Mouse (Mus musculus) megakaryocyte, embryonic 14.5 days (primary cell): ENCODE data around the gene Ahdc1. TPM values are rescaled to one million over a fixed set of nuclear protein-coding genes. Genes with fewer than 3 reads are reported as not detected.
A peak's percentile ranks its signal among the peaks of the same experiment; 100 is the strongest.

Source experiments
- H3K27me3 ChIP-seq: replicated peaks from 2 replicates; pipeline ENCODE3; 2012; ENCODE audit warnings: inconsistent platforms
- H3K36me3 ChIP-seq: replicated peaks from 2 replicates; pipeline ENCODE3; 2012; ENCODE audit warnings: low read length, inconsistent platforms, mixed read lengths
- H3K4me1 ChIP-seq: 2 replicates; pipeline ENCODE4 v1.6.1; 2012; ENCODE audit warnings: inconsistent platforms
- H3K4me3 ChIP-seq: replicated peaks from 2 replicates; pipeline ENCODE3; 2012; ENCODE audit warnings: moderate library complexity, mild to moderate bottlenecking, inconsistent platforms
- H3K9me3 ChIP-seq: 2 replicates; pipeline ENCODE4 v1.6.1; 2012; ENCODE audit warnings: inconsistent platforms
- FLI1 ChIP-seq: IDR thresholded peaks from 2 replicates; pipeline ENCODE4 v1.6.1; 2012; ENCODE audit warnings: low read length, inconsistent platforms, mixed read lengths
- GATA1 ChIP-seq: IDR thresholded peaks from 3 replicates; pipeline ENCODE4 v1.6.1; 2012; ENCODE audit warnings: mixed read lengths, low read length, inconsistent platforms, borderline replicate concordance
- polyA plus RNA-seq: library from polyadenylated mRNA; stranded (reverse); fragments of >175 nt; gene quantifications from 2 replicates; pipeline ENCODE4 v1.2.3, GENCODE M21; 2012; ENCODE audit warnings: low replicate concordance; ENCODE audit not compliant: insufficient read depth

Ahdc1 gene
- polyA plus RNA-seq, 1 experiment: 42.4 TPM

GRCm38 (mm10) chr4:133117556-133118411 lies 106.7 kb downstream of the Ahdc1 start:
- no peaks in the 10 kb centered on the region for H3K36me3 ChIP-seq
- H3K9me3 ChIP-seq: no peaks in the 10 kb centered on the region
- peak overlapping the region; percentile 70 for H3K4me3 ChIP-seq
- H3K27me3 ChIP-seq: peaks cover 12% of the 10 kb centered on the region
- TF ChIP-seq GATA1 (no peak), FLI1 (no peak)
- H3K4me1 ChIP-seq: peaks cover 66% of the 10 kb centered on the region

GRCm38 (mm10) chr4:133118775-133119375 lies 107.8 kb downstream of the Ahdc1 start:
- H3K4me1 ChIP-seq: peaks cover 60% of the 10 kb centered on the region
- H3K36me3 ChIP-seq: no peaks in the 10 kb centered on the region
- peaks cover 7% of the 10 kb centered on the region for H3K27me3 ChIP-seq
- TF ChIP-seq GATA1 (no peak), FLI1 (no peak)
- no peak overlapping the region for H3K4me3 ChIP-seq
- no peaks in the 10 kb centered on the region for H3K9me3 ChIP-seq

GRCm38 (mm10) chr4:133119579-133119978 lies 108.5 kb downstream of the Ahdc1 start:
- Histone ChIP-seq H3K27me3 (peaks cover 7% of the 10 kb centered on the region), H3K9me3 (peaks cover 5% of the 10 kb centered on the region), H3K36me3 (peaks cover 3% of the 10 kb centered on the region), H3K4me1 (peaks cover 60% of the 10 kb centered on the region), H3K4me3 (no peak overlapping the region)
- TF ChIP-seq GATA1 (no peak), FLI1 (no peak)

GRCm38 (mm10) chr4:133120833-133121321 lies 109.8 kb downstream of the Ahdc1 start:
- Histone ChIP-seq H3K36me3 (peaks cover 3% of the 10 kb centered on the region), H3K4me1 (peaks cover 58% of the 10 kb centered on the region), H3K27me3 (peaks cover 7% of the 10 kb centered on the region), H3K4me3 (no peak overlapping the region), H3K9me3 (peaks cover 5% of the 10 kb centered on the region)
- TF ChIP-seq GATA1 (no peak), FLI1 (no peak)

- H3K27me3 ChIP-seq: peaks cover 7% of the 10 kb centered on the region
- peaks cover 5% of the 10 kb centered on the region for H3K9me3 ChIP-seq
- peak overlapping the region; percentile 38 for H3K4me3 ChIP-seq
- no peak for TF ChIP-seq GATA1
- no peak for TF ChIP-seq FLI1
- peaks cover 53% of the 10 kb centered on the region for H3K4me1 ChIP-seq
- H3K36me3 ChIP-seq: peaks cover 3% of the 10 kb centered on the region
Measured at GRCm38 (mm10) chr4:133121416-133121815, 110.4 kb downstream of the Ahdc1 start.

- Histone ChIP-seq H3K27me3 (peaks cover 7% of the 10 kb centered on the region), H3K9me3 (peaks cover 5% of the 10 kb centered on the region), H3K36me3 (peaks cover 3% of the 10 kb centered on the region), H3K4me3 (no peak overlapping the region), H3K4me1 (peaks cover 50% of the 10 kb centered on the region)
- TF ChIP-seq GATA1 (no peak), FLI1 (no peak)
Measured at GRCm38 (mm10) chr4:133121974-133122637, 111.0 kb downstream of the Ahdc1 start.

GRCm38 (mm10) chr4:133127079-133127478 lies 116.0 kb downstream of the Ahdc1 start:
- Histone ChIP-seq H3K4me3 (no peak overlapping the region), H3K4me1 (peaks cover 23% of the 10 kb centered on the region), H3K9me3 (peaks cover 5% of the 10 kb centered on the region), H3K27me3 (no peaks in the 10 kb centered on the region), H3K36me3 (peaks cover 3% of the 10 kb centered on the region)
- TF ChIP-seq GATA1 (no peak), FLI1 (no peak)

Other genes starting within 250 kb of the Ahdc1 start
- 15.4 and 20.1 TPM in 2 replicates for gene Rpa2, start 242.9 kb upstream of the Ahdc1 start, polyA plus RNA-seq
- 0.53 and 20.4 TPM in 2 replicates for gene Themis2, start 214.9 kb upstream of the Ahdc1 start, polyA plus RNA-seq
- gene Ppp1r8, start 168.1 kb upstream of the Ahdc1 start, polyA plus RNA-seq: 8.9 and 32.6 TPM in 2 replicates
- 4.9 and 5.3 TPM in 2 replicates for gene Stx12, start 126.8 kb upstream of the Ahdc1 start, polyA plus RNA-seq
- gene Fam76a, start 88.7 kb upstream of the Ahdc1 start, polyA plus RNA-seq: 9.4 and 13.8 TPM in 2 replicates
- 4.8 TPM in 1 of 2 replicates, not detected in the other for gene Fgr, start 37.2 kb upstream of the Ahdc1 start, polyA plus RNA-seq
- 43.7 and 76.2 TPM in 2 replicates for gene Wasf2, start 119.2 kb downstream of the Ahdc1 start, polyA plus RNA-seq
- 1.7 and 2.5 TPM in 2 replicates for gene Cd164l2, start 200.9 kb downstream of the Ahdc1 start, polyA plus RNA-seq
- gene Gpr3, start 201.3 kb downstream of the Ahdc1 start, polyA plus RNA-seq: not detected in 2 replicates
- 4.1 and 11.6 TPM in 2 replicates for gene Map3k6, start 229.6 kb downstream of the Ahdc1 start, polyA plus RNA-seq